Mouse (Mus musculus): ENCODE data around the gene Gphn.
A peak's percentile ranks its signal among the peaks of the same experiment; 100 is the strongest.

DNA sequence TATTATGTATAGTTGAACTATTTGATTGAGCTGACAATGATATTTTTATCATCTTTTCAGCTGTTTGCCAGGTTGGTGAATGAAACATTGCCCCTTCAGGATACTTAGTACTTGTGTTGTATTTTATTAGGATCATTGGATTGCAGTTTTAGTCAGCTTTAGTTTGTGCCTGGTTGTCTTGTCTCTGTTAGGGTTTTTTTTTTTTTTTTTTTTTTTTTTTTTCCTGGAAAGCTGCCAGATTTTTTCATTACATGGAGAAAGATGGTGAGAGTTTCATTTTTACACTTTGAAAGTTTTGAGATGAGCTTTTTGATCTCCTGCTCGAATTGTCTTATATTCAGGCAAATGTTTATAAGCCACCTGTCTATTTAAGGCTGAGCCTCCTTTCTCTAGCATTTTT lies 22.2 kb downstream of the Gphn start:
- TF ChIP-seq MYC (IDR thresholded peaks at IDR 0.05; ENCODE audit: low read depth, low read length) = no peak
- TF ChIP-seq POLR2A (IDR thresholded peaks at IDR 0.05; ENCODE audit: low read depth, low read length) = no peak
- no peak for TF ChIP-seq TBP (conservative IDR thresholded peaks at IDR 0.05; ENCODE audit: low read depth, low read length)
- TF ChIP-seq ZMIZ1 (IDR thresholded peaks at IDR 0.05; ENCODE audit: low read depth, low read length) = no peak
- TF ChIP-seq CTCF (conservative IDR thresholded peaks at IDR 0.05 in 1 of 2, IDR thresholded peaks at IDR 0.05 in 1 of 2; ENCODE audit: low read depth in 2 of 2, low read length in 2 of 2) = no peak
- peak; percentile 96 for TF ChIP-seq ZNF384 (IDR thresholded peaks at IDR 0.05; ENCODE audit: low read depth, low read length)
- no peak for TF ChIP-seq CHD2 (IDR thresholded peaks at IDR 0.05; ENCODE audit: low read length)
- no peak for TF ChIP-seq SIN3A (IDR thresholded peaks at IDR 0.05; ENCODE audit: low read length)
- peak; percentile 37; the same call in 1 of the 2 replicates for TF ChIP-seq EP300 (IDR thresholded peaks at IDR 0.05; ENCODE audit: low read length)
- no peak for TF ChIP-seq USF1 (IDR thresholded peaks at IDR 0.05; ENCODE audit: low read depth, low read length)
- no peak for TF ChIP-seq TCF12 (IDR thresholded peaks at IDR 0.05; ENCODE audit: low read depth, low read length)
- TF ChIP-seq MXI1 (IDR thresholded peaks at IDR 0.05; ENCODE audit: low read depth, low read length) = no peak
- no peak for TF ChIP-seq IRF4 (IDR thresholded peaks at IDR 0.05; ENCODE audit: low read depth, low read length)
- TF ChIP-seq NRF1 (IDR thresholded peaks at IDR 0.05; ENCODE audit: low read depth, low read length) = no peak
